Mouse (Mus musculus) liver, embryonic 11.5 days (tissue): ENCODE measurements at regions not wholly inside any gene's neighbourhood (a gene's known extent, or its start where the extent isn't known, plus 50 kb on each side); places are given as distances from the start of the nearest gene placed in this dataset.
"Not testable (repeated sequence)": the region's sequence is repeated elsewhere in the genome, so short reads cannot be mapped to it uniquely, and the experiment has no call there.

Experiments
- ATAC-seq: fragments of 200-750 bp; cut with Nextera tagmentation; replicated peaks from 2 replicates; pipeline ENCODE4 v1.8.0; 2017; ENCODE audit warnings: moderate number of reproducible peaks, mild to moderate bottlenecking, moderate TSS enrichment, moderate library complexity; ENCODE audit not compliant: low FRiP score
- DNase-seq: peaks from one replicate; pipeline ENCODE4 v3.0.0-alpha.2; 2017; ENCODE audit warnings: low spot score
- H3K27ac ChIP-seq: fragments of 300-500 bp; sonication (generic); 2 replicates; pipeline ENCODE4 v1.5.1; 2014; ENCODE audit warnings: mild to moderate bottlenecking, low read depth, low read length, control low read depth
- H3K27me3 ChIP-seq: fragments of 300-500 bp; sonication (generic); replicated peaks from 2 replicates; pipeline ENCODE4 v1.6.1; 2014; ENCODE audit warnings: low read length, mixed read lengths; ENCODE audit not compliant: control insufficient read depth, insufficient read depth
- H3K36me3 ChIP-seq: fragments of 300-500 bp; sonication (generic); 2 replicates; pipeline ENCODE4 v1.6.1; 2014; ENCODE audit warnings: mild to moderate bottlenecking, low read length, moderate library complexity, mixed read lengths; ENCODE audit not compliant: control insufficient read depth, insufficient read depth
- H3K4me1 ChIP-seq: fragments of 300-500 bp; sonication (generic); replicated peaks from 2 replicates; pipeline ENCODE4 v1.6.1; 2014; ENCODE audit warnings: low read length, mixed read lengths; ENCODE audit not compliant: control insufficient read depth, insufficient read depth
- H3K4me2 ChIP-seq: fragments of 300-500 bp; sonication (generic); 2 replicates; pipeline ENCODE4 v1.6.1; 2014; ENCODE audit warnings: mild to moderate bottlenecking, control low read depth, moderate library complexity
- H3K4me3 ChIP-seq: fragments of 300-500 bp; sonication (generic); 2 replicates; pipeline ENCODE4 v1.5.1; 2014; ENCODE audit warnings: low read depth, low read length, control low read depth
- H3K9ac ChIP-seq: fragments of 300-500 bp; sonication (generic); 2 replicates; pipeline ENCODE4 v1.6.1; 2014; ENCODE audit warnings: low read depth, low read length, control low read depth
- H3K9me3 ChIP-seq: fragments of 300-500 bp; sonication (generic); 2 replicates; pipeline ENCODE4 v1.6.1; 2016; ENCODE audit warnings: low read length, inconsistent platforms, mixed read lengths; ENCODE audit not compliant: control insufficient read depth
- WGBS: fragments of 180-500 bp; shearing (Covaris S2); extraction: QIAGEN DNeasy Blood & Tissue Kit; methylation state at CpG from one replicate; pipeline ENCODE4 v1.1.7; 2014; 5-methylcytosine and 5-hydroxymethylcytosine counted together

- H3K4me1 ChIP-seq: no peaks in the 10 kb centered on the region
- H3K4me3 ChIP-seq: no peak overlapping the region
- whole genome bisulfite sequencing: 79% methylated on average over 4 of the region's 4 CpGs
- no peak overlapping the region for H3K27ac ChIP-seq
- no peaks in the 10 kb centered on the region for H3K36me3 ChIP-seq
- no peak overlapping the region for H3K9ac ChIP-seq
- H3K27me3 ChIP-seq: no peaks in the 10 kb centered on the region
- DNase-seq (no peak), ATAC-seq (no peak)
- H3K9me3 ChIP-seq: no peaks in the 10 kb centered on the region; the same call in 1 of the 2 replicates
- H3K4me2 ChIP-seq: no peak overlapping the region
These were observed 60.6 kb upstream of the Helt start for GRCm38 (mm10) chr8:46355066-46355465.

GRCm38 (mm10) chr8:46357961-46358360 is 63.5 kb upstream of the Helt start:
- not testable (repeated sequence) for H3K4me3 ChIP-seq, ATAC-seq, DNase-seq, H3K36me3 ChIP-seq, H3K9me3 ChIP-seq, H3K4me2 ChIP-seq, H3K27ac ChIP-seq, H3K9ac ChIP-seq, H3K27me3 ChIP-seq, H3K4me1 ChIP-seq
- 75% methylated on average over 9 of the region's 9 CpGs for WGBS

- Histone ChIP-seq H3K4me2 (no peak overlapping the region), H3K27me3 (no peaks in the 10 kb centered on the region), H3K4me1 (no peaks in the 10 kb centered on the region), H3K9ac (no peak overlapping the region), H3K27ac (no peak overlapping the region), H3K36me3 (no peaks in the 10 kb centered on the region), H3K9me3 (no peaks in the 10 kb centered on the region), H3K4me3 (no peak overlapping the region)
- 72% methylated on average over 2 of the region's 2 CpGs for WGBS
- ATAC-seq: peak; percentile 78
- DNase-seq: no peak
These were observed 68.4 kb upstream of the Helt start for GRCm38 (mm10) chr8:46362871-46363306.

- H3K27me3 ChIP-seq: no peaks in the 10 kb centered on the region
- 82% methylated on average over 5 of the region's 5 CpGs for WGBS
- H3K36me3 ChIP-seq: no peaks in the 10 kb centered on the region
- H3K4me2 ChIP-seq: no peak overlapping the region
- DNase-seq (no peak), ATAC-seq (no peak)
- no peak overlapping the region for H3K4me3 ChIP-seq
- H3K4me1 ChIP-seq: no peaks in the 10 kb centered on the region
- no peak overlapping the region for H3K27ac ChIP-seq
- no peak overlapping the region for H3K9ac ChIP-seq
- no peaks in the 10 kb centered on the region for H3K9me3 ChIP-seq
These were observed 71.2 kb upstream of the Helt start for GRCm38 (mm10) chr8:46365711-46366110.

GRCm38 (mm10) chr8:46367125-46367524 is 72.7 kb upstream of the Helt start:
- Histone ChIP-seq H3K27ac (no peak overlapping the region), H3K4me1 (no peaks in the 10 kb centered on the region), H3K9ac (no peak overlapping the region), H3K36me3 (no peaks in the 10 kb centered on the region), H3K9me3 (no peaks in the 10 kb centered on the region; the same call in 1 of the 2 replicates), H3K4me2 (no peak overlapping the region), H3K27me3 (no peaks in the 10 kb centered on the region), H3K4me3 (no peak overlapping the region)
- ATAC-seq (no peak), DNase-seq (no peak)
- WGBS: 79% methylated on average over 3 of the region's 3 CpGs

- Histone ChIP-seq H3K4me2 (no peak overlapping the region), H3K4me3 (no peak overlapping the region), H3K4me1 (no peaks in the 10 kb centered on the region), H3K27ac (no peak overlapping the region), H3K36me3 (no peaks in the 10 kb centered on the region), H3K9me3 (no peaks in the 10 kb centered on the region; the same call in 1 of the 2 replicates), H3K9ac (no peak overlapping the region), H3K27me3 (no peaks in the 10 kb centered on the region)
- ATAC-seq (no peak), DNase-seq (no peak)
- WGBS: 47% methylated on average over 4 of the region's 4 CpGs
These were observed 79.6 kb upstream of the Helt start for GRCm38 (mm10) chr8:46374092-46374491.

GRCm38 (mm10) chr8:46375986-46376385 is 81.5 kb upstream of the Helt start:
- Histone ChIP-seq H3K9ac (no peak overlapping the region), H3K4me3 (no peak overlapping the region), H3K36me3 (no peaks in the 10 kb centered on the region), H3K4me2 (no peak overlapping the region), H3K4me1 (no peaks in the 10 kb centered on the region), H3K27me3 (no peaks in the 10 kb centered on the region), H3K9me3 (no peaks in the 10 kb centered on the region; the same call in 1 of the 2 replicates), H3K27ac (no peak overlapping the region)
- ATAC-seq (no peak), DNase-seq (no peak)
- 79% methylated on average over 2 of the region's 2 CpGs for WGBS

- Histone ChIP-seq H3K36me3 (no peaks in the 10 kb centered on the region), H3K9ac (no peak overlapping the region), H3K9me3 (no peaks in the 10 kb centered on the region), H3K4me3 (no peak overlapping the region), H3K4me1 (no peaks in the 10 kb centered on the region), H3K27ac (no peak overlapping the region), H3K4me2 (no peak overlapping the region), H3K27me3 (no peaks in the 10 kb centered on the region)
- 67% methylated on average over 7 of the region's 7 CpGs for WGBS
- ATAC-seq (no peak), DNase-seq (no peak)
These were observed 85.9 kb upstream of the Acsl1 start for GRCm38 (mm10) chr8:46384926-46385325.

GRCm38 (mm10) chr8:46385806-46386205 is 85.0 kb upstream of the Acsl1 start:
- H3K27ac ChIP-seq: no peak overlapping the region

More at GRCm38 (mm10) chr8:46385806-46386205, 85.0 kb upstream of the Acsl1 start:
- no peak overlapping the region for H3K9ac ChIP-seq
- no peaks in the 10 kb centered on the region for H3K36me3 ChIP-seq
- DNase-seq (no peak), ATAC-seq (no peak)
- no peak overlapping the region for H3K4me2 ChIP-seq
- no peaks in the 10 kb centered on the region for H3K4me1 ChIP-seq
- no peaks in the 10 kb centered on the region for H3K27me3 ChIP-seq
- WGBS: 87% methylated on average over 6 of the region's 6 CpGs
- H3K4me3 ChIP-seq: no peak overlapping the region
- H3K9me3 ChIP-seq: no peaks in the 10 kb centered on the region
